Mouse (Mus musculus) CH12.LX (cell line): ENCODE measurements around the gene Msx2. TPM values are rescaled to one million over a fixed set of nuclear protein-coding genes. Genes with fewer than 3 reads are reported as not detected.

Source experiments
- DNase-seq: peaks from one replicate; pipeline ENCODE4 v3.0.0-alpha.2; 2013; ENCODE audit errors: extremely low read depth
- H3K27ac ChIP-seq: 2 replicates; pipeline ENCODE4 v1.5.1; 2012; ENCODE audit warnings: low read depth, mild to moderate bottlenecking, control low read depth, moderate library complexity; ENCODE audit not compliant: insufficient read depth
- H3K27me3 ChIP-seq: replicated peaks from 2 replicates; pipeline ENCODE3; 2012; ENCODE audit warnings: inconsistent platforms
- H3K36me3 ChIP-seq, 2 experiments: replicated peaks in 1 of 2; 2 replicates each; pipeline versions ENCODE3 to v1.6.1; 2012; ENCODE audit warnings: inconsistent platforms in 1 of 2, low read length in 1 of 2, mild to moderate bottlenecking in 1 of 2, mixed read lengths in 1 of 2, moderate library complexity in 1 of 2; ENCODE audit not compliant: control insufficient read depth in 1 of 2, insufficient read depth in 1 of 2
- H3K4me1 ChIP-seq, 2 experiments: 2 replicates each; pipeline ENCODE4 v1.6.1; 2012; ENCODE audit warnings: inconsistent platforms in 1 of 2, moderate library complexity in 1 of 2; ENCODE audit not compliant: insufficient read depth in 2 of 2, control insufficient read depth in 1 of 2
- H3K4me2 ChIP-seq: 2 replicates; pipeline ENCODE4 v1.6.1; 2012; ENCODE audit warnings: low read depth, mild to moderate bottlenecking, control low read depth; ENCODE audit not compliant: poor library complexity, insufficient read depth, severe bottlenecking
- H3K4me3 ChIP-seq, 3 experiments: fragments of 150-350 bp in 1 of 3; sonication (generic) in 1 of 3; replicated peaks in 1 of 3; 2 replicates each; pipeline versions ENCODE3 to v1.5.1; 2011 to 2012; ENCODE audit warnings: low read depth in 2 of 3, low read length in 2 of 3, mild to moderate bottlenecking in 2 of 3, moderate library complexity in 2 of 3, control low read depth in 1 of 3, improper control_type of control experiment in 1 of 3, inconsistent platforms in 1 of 3, mixed read lengths in 1 of 3; ENCODE audit not compliant: poor library complexity in 1 of 3
- H3K79me2 ChIP-seq: replicated peaks from 2 replicates; pipeline ENCODE4 v1.6.1; 2012; ENCODE audit warnings: mild to moderate bottlenecking, moderate library complexity; ENCODE audit not compliant: control insufficient read depth, poor library complexity, insufficient read depth, severe bottlenecking; ENCODE audit errors: extremely low read depth
- H3K9ac ChIP-seq: 2 replicates; pipeline ENCODE4 v1.6.1; 2012; ENCODE audit warnings: low read depth, mild to moderate bottlenecking, control low read depth, moderate library complexity; ENCODE audit not compliant: insufficient read depth
- H3K9me3 ChIP-seq: replicated peaks from 2 replicates; pipeline ENCODE3; 2012; ENCODE audit warnings: low read length, inconsistent platforms, mixed read lengths
- BHLHE40 ChIP-seq: IDR thresholded peaks from 2 replicates; pipeline ENCODE4 v1.6.1; 2011; ENCODE audit warnings: mild to moderate bottlenecking, low read depth, low read length, improper control_type of control experiment
- CHD2 ChIP-seq: IDR thresholded peaks from 2 replicates; pipeline ENCODE4 v1.6.1; 2011; ENCODE audit warnings: low read length, improper control_type of control experiment
- E2F4 ChIP-seq: IDR thresholded peaks from 2 replicates; pipeline ENCODE4 v1.6.1; 2011; ENCODE audit warnings: low read depth, low read length, improper control_type of control experiment; ENCODE audit not compliant: insufficient replicate concordance
- ELF1 ChIP-seq: IDR thresholded peaks from 2 replicates; pipeline ENCODE4 v1.6.1; 2014; ENCODE audit warnings: low read depth, mild to moderate bottlenecking, inconsistent platforms, low read length, improper control_type of control experiment
- IRF4 ChIP-seq: IDR thresholded peaks from 2 replicates; pipeline ENCODE4 v1.6.1; 2014; ENCODE audit warnings: low read depth, mild to moderate bottlenecking, inconsistent platforms, low read length, improper control_type of control experiment
- JUND ChIP-seq: conservative IDR thresholded peaks from 2 replicates; pipeline ENCODE4 v1.6.1; 2011; ENCODE audit warnings: low read depth, low read length, improper control_type of control experiment
- MAFK ChIP-seq: IDR thresholded peaks from 2 replicates; pipeline ENCODE4 v1.6.1; 2011; ENCODE audit warnings: low read length, improper control_type of control experiment; ENCODE audit not compliant: insufficient replicate concordance
- MAX ChIP-seq: IDR thresholded peaks from 2 replicates; pipeline ENCODE4 v1.6.1; 2011; ENCODE audit warnings: low read length, improper control_type of control experiment
- MAZ ChIP-seq: IDR thresholded peaks from 2 replicates; pipeline ENCODE4 v1.6.1; 2012; ENCODE audit warnings: low read depth, mild to moderate bottlenecking, inconsistent platforms, low read length, improper control_type of control experiment, moderate library complexity
- MEF2A ChIP-seq: IDR thresholded peaks from 2 replicates; pipeline ENCODE4 v1.6.1; 2014; ENCODE audit warnings: low read depth, mild to moderate bottlenecking, inconsistent platforms, low read length, improper control_type of control experiment, borderline replicate concordance
- MYC ChIP-seq: IDR thresholded peaks from 2 replicates; pipeline ENCODE4 v1.6.1; 2011; ENCODE audit warnings: low read depth, mild to moderate bottlenecking, improper control_type of control experiment, low read length
- NELFE ChIP-seq: IDR thresholded peaks from 2 replicates; pipeline ENCODE4 v1.6.1; 2011; ENCODE audit warnings: low read depth, low read length, improper control_type of control experiment
- PAX5 ChIP-seq: IDR thresholded peaks from 2 replicates; pipeline ENCODE4 v1.6.1; 2012; ENCODE audit warnings: low read length, inconsistent platforms, mixed read lengths
- POLR2AphosphoS2 ChIP-seq: IDR thresholded peaks from 2 replicates; pipeline ENCODE4 v1.6.1; 2011; ENCODE audit warnings: low read depth, low read length, improper control_type of control experiment
- RAD21 ChIP-seq: IDR thresholded peaks from 2 replicates; pipeline ENCODE4 v1.6.1; 2011; ENCODE audit warnings: low read depth, mild to moderate bottlenecking, low read length, improper control_type of control experiment, moderate library complexity
- RCOR1 ChIP-seq: conservative IDR thresholded peaks from 2 replicates; pipeline ENCODE4 v1.6.1; 2012; ENCODE audit warnings: low read depth, mild to moderate bottlenecking, inconsistent platforms, low read length, improper control_type of control experiment
- SIN3A ChIP-seq: IDR thresholded peaks from 2 replicates; pipeline ENCODE4 v1.6.1; 2012; ENCODE audit warnings: low read length, improper control_type of control experiment, inconsistent platforms
- SMC3 ChIP-seq: IDR thresholded peaks from 2 replicates; pipeline ENCODE4 v1.6.1; 2011; ENCODE audit warnings: low read depth, low read length, improper control_type of control experiment
- TBP ChIP-seq: conservative IDR thresholded peaks from 2 replicates; pipeline ENCODE4 v1.6.1; 2011; ENCODE audit warnings: low read depth, low read length, improper control_type of control experiment
- TCF12 ChIP-seq: IDR thresholded peaks from 2 replicates; pipeline ENCODE4 v1.6.1; 2014; ENCODE audit warnings: low read depth, mild to moderate bottlenecking, inconsistent platforms, low read length, improper control_type of control experiment
- UBTF ChIP-seq: IDR thresholded peaks from 2 replicates; pipeline ENCODE4 v1.6.1; 2012; ENCODE audit warnings: low read depth, mild to moderate bottlenecking, inconsistent platforms, low read length, improper control_type of control experiment, moderate library complexity
- USF1 ChIP-seq: IDR thresholded peaks from 2 replicates; pipeline ENCODE4 v1.6.1; 2014; ENCODE audit warnings: low read depth, mild to moderate bottlenecking, inconsistent platforms, low read length, improper control_type of control experiment
- ZC3H11A ChIP-seq: IDR thresholded peaks from 2 replicates; pipeline ENCODE4 v1.6.1; 2012; ENCODE audit warnings: low read depth, mild to moderate bottlenecking, inconsistent platforms, low read length, improper control_type of control experiment
- ZKSCAN1 ChIP-seq: IDR thresholded peaks from 2 replicates; pipeline ENCODE4 v1.6.1; 2012; ENCODE audit warnings: low read depth, inconsistent platforms, low read length, improper control_type of control experiment, borderline replicate concordance
- ZMIZ1 ChIP-seq: IDR thresholded peaks from 2 replicates; pipeline ENCODE4 v1.6.1; 2012; ENCODE audit warnings: low read depth, mild to moderate bottlenecking, inconsistent platforms, low read length, improper control_type of control experiment
- dilution Hi-C: fragments of 300-500 bp; cut with MboI; formaldehyde crosslinking; loops from 2 replicates; pipeline ENCODE4 v1.14.3; 2020; ENCODE audit warnings: low sequenced_read_pairs; ENCODE audit not compliant: extremely low pct_unique_long_range_greater_than_20kb, extremely low pct_ligation_motif_present
- in situ Hi-C: fragments of 300-500 bp; cut with MboI; formaldehyde crosslinking; loops from 3 replicates; pipeline ENCODE4 v1.14.3; 2019; ENCODE audit warnings: low sequenced_read_pairs, low pct_ligation_motif_present, low pct_unique_long_range_greater_than_20kb, mixed read lengths
- polyA plus RNA-seq: library from polyadenylated mRNA; unstranded; fragments of >175 nt; gene quantifications from 2 replicates; pipeline ENCODE4 v1.2.1, GENCODE M21; 2012; ENCODE audit warnings: low read depth; ENCODE audit not compliant: insufficient read length
- total RNA-seq, 2 experiments: library from RNA; depleted of rRNA; stranded (reverse); fragments of 300-350 nt in 1 of 2; fragments of >200 nt in 1 of 2; gene quantifications; 2 replicates each; pipeline ENCODE4 v1.2.3; 2012 to 2014

Gene Msx2
- total and polyA plus RNA-seq, 3 experiments, result not detected

GRCm38 (mm10) chr13:53421189-53421588 lies 51.7 kb downstream of the Msx2 start:
- no peak overlapping the region for H3K4me2 ChIP-seq
- in situ Hi-C loops, result no loop called here
- H3K79me2 ChIP-seq, result no peaks in the 10 kb centered on the region
- peaks cover 87% of the 10 kb centered on the region for H3K27me3 ChIP-seq
- TF ChIP-seq RCOR1, result no peak
- no peak for TF ChIP-seq USF1
- no peak for TF ChIP-seq ZC3H11A
- no peak for TF ChIP-seq E2F4
- no peak for TF ChIP-seq RAD21
- no peak for TF ChIP-seq MAZ
- TF ChIP-seq ELF1, result no peak
- no peak for TF ChIP-seq TCF12
- no peak for TF ChIP-seq MEF2A
- TF ChIP-seq POLR2AphosphoS2, result no peak
- TF ChIP-seq MAX, result no peak
- TF ChIP-seq MAFK, result no peak
- TF ChIP-seq ZMIZ1, result no peak
- TF ChIP-seq, all 38 proteins: peak for 0
- dilution Hi-C loops, result no loop called here
- no peaks in the 10 kb centered on the region for H3K4me1 ChIP-seq
- no peak for DNase-seq
- no peak overlapping the region for H3K9ac ChIP-seq
- H3K27ac ChIP-seq, result no peak overlapping the region
- H3K9me3 ChIP-seq, result peaks cover 8% of the 10 kb centered on the region
- H3K4me3 ChIP-seq, result no peak overlapping the region
- no peaks in the 10 kb centered on the region for H3K36me3 ChIP-seq

GRCm38 (mm10) chr13:53420741-53421140 lies 52.1 kb downstream of the Msx2 start:
- no peak overlapping the region for H3K9ac ChIP-seq
- no peak for TF ChIP-seq PAX5
- TF ChIP-seq BHLHE40, result no peak
- TF ChIP-seq, all 38 proteins: peak for 0
- dilution Hi-C loops (no loop called here), in situ Hi-C loops (no loop called here)
- H3K9me3 ChIP-seq, result peaks cover 8% of the 10 kb centered on the region
- no peak overlapping the region for H3K4me3 ChIP-seq
- H3K27ac ChIP-seq, result no peak overlapping the region
- no peak overlapping the region for H3K4me2 ChIP-seq
- H3K4me1 ChIP-seq, result no peaks in the 10 kb centered on the region
- H3K79me2 ChIP-seq, result no peaks in the 10 kb centered on the region
- no peaks in the 10 kb centered on the region for H3K36me3 ChIP-seq
- H3K27me3 ChIP-seq, result peaks cover 87% of the 10 kb centered on the region
- DNase-seq, result no peak

DNA sequence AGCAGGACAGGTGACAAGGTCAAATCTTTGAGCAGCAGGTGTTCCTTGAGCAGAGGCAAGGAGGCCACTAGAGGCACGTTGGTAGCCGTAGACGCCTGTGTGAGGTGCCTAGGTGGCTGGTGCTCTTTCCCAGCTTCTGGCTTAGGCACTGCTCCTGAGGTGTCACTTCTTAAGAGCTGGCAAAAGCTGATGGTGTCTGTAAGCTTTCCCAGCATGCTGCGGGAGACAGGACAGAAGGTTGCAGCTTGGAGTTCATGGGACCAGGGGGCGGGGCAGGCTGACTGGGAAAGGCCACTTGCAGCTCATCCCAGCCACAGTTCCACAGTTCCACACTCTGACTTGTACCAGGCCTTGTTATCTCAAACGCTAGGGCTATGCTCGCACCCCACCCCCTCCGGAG lies 53.2 kb downstream of the Msx2 start:
- H3K9me3 ChIP-seq, result peaks cover 8% of the 10 kb centered on the region
- TF ChIP-seq POLR2AphosphoS2 (no peak), UBTF (no peak), ELF1 (no peak), TBP (no peak), CHD2 (no peak), SIN3A (no peak), TCF12 (no peak), MAX (no peak), IRF4 (no peak), MYC (no peak), SMC3 (no peak), MEF2A (no peak), RAD21 (no peak), MAFK (no peak), ZKSCAN1 (no peak), ZMIZ1 (no peak), NELFE (no peak), JUND (no peak)

More for the DNA sequence above, 53.2 kb downstream of the Msx2 start:
- no peak overlapping the region for H3K4me2 ChIP-seq
- H3K27ac ChIP-seq, result no peak overlapping the region
- no peak overlapping the region for H3K4me3 ChIP-seq
- dilution Hi-C loops, result no loop called here
- H3K79me2 ChIP-seq, result no peaks in the 10 kb centered on the region
- in situ Hi-C loops, result no loop called here
- H3K27me3 ChIP-seq, result peaks cover 84% of the 10 kb centered on the region
- DNase-seq, result no peak
- no peaks in the 10 kb centered on the region for H3K4me1 ChIP-seq
- H3K9ac ChIP-seq, result no peak overlapping the region
- H3K36me3 ChIP-seq, result no peaks in the 10 kb centered on the region
